Mouse (Mus musculus) heart, postnatal 0 days (tissue): Measurements from ENCODE around the gene Adcyap1r1. TPM values are rescaled to one million over a fixed set of nuclear protein-coding genes. Genes with fewer than 3 reads are reported as not detected.

Source experiments
- ATAC-seq: fragments of 200-750 bp; cut with Nextera tagmentation; 2 replicates; pipeline ENCODE4 v1.8.0; 2017; ENCODE audit warnings: low read depth, moderate number of reproducible peaks, moderate library complexity; ENCODE audit not compliant: insufficient read depth
- DNase-seq: peaks from one replicate; pipeline ENCODE4 v3.0.0-alpha.2; 2016; ENCODE audit warnings: low spot score
- H3K27ac ChIP-seq: fragments of 300-500 bp; sonication (generic); 2 replicates; pipeline ENCODE4 v1.5.1; 2014; ENCODE audit warnings: low read depth, mild to moderate bottlenecking
- H3K27me3 ChIP-seq: fragments of 300-500 bp; sonication (generic); 2 replicates; pipeline ENCODE4 v1.6.1; 2014; ENCODE audit warnings: low read length, mixed read lengths; ENCODE audit not compliant: control insufficient read depth, insufficient read depth
- H3K36me3 ChIP-seq: fragments of 300-500 bp; sonication (generic); replicated peaks from 2 replicates; pipeline ENCODE4 v1.6.1; 2014; ENCODE audit warnings: low read length, mixed read lengths; ENCODE audit not compliant: control insufficient read depth, insufficient read depth
- H3K4me1 ChIP-seq: fragments of 300-500 bp; sonication (generic); 2 replicates; pipeline ENCODE4 v1.6.1; 2014; ENCODE audit warnings: antibody characterized with exemption; ENCODE audit not compliant: control insufficient read depth, insufficient read depth
- H3K4me2 ChIP-seq: fragments of 300-500 bp; sonication (generic); 2 replicates; pipeline ENCODE4 v1.6.1; 2014; ENCODE audit warnings: low read depth, mild to moderate bottlenecking, low read length, moderate library complexity
- H3K4me3 ChIP-seq: fragments of 300-500 bp; sonication (generic); 2 replicates; pipeline ENCODE4 v1.5.1; 2014; ENCODE audit warnings: low read depth, low read length
- H3K9ac ChIP-seq: fragments of 300-500 bp; sonication (generic); replicated peaks from 2 replicates; pipeline ENCODE4 v1.6.1; 2014; ENCODE audit warnings: low read depth, low read length, mixed read lengths
- H3K9me3 ChIP-seq: fragments of 300-500 bp; sonication (generic); replicated peaks from 2 replicates; pipeline ENCODE4 v1.6.1; 2016; ENCODE audit warnings: low read length; ENCODE audit not compliant: control insufficient read depth
- CTCF ChIP-seq: IDR thresholded peaks from 2 replicates; pipeline ENCODE4 v1.5.1; 2016; ENCODE audit warnings: antibody characterized with exemption, control low read depth, low read depth
- EP300 ChIP-seq: IDR thresholded peaks from 2 replicates; pipeline ENCODE4 v1.6.1; 2016; ENCODE audit warnings: antibody characterized with exemption, low read depth
- WGBS: fragments of 180-500 bp; shearing (Covaris S2); extraction: QIAGEN DNeasy Blood & Tissue Kit; methylation state at CpG from one replicate; pipeline ENCODE4 v1.1.7; 2014; 5-methylcytosine and 5-hydroxymethylcytosine counted together
- polyA plus RNA-seq: library from polyadenylated mRNA; unstranded; fragments of >200 nt; fragmentation: Nextera tagmentation; extraction: Ambion mirVana; gene quantifications from 2 replicates; pipeline ENCODE4 v1.2.1, GENCODE M21; 2015
- total RNA-seq: library from RNA; depleted of rRNA; stranded (reverse); fragments of >200 nt; gene quantifications from 2 replicates; pipeline ENCODE4 v1.2.3, GENCODE M21; 2014; ENCODE audit warnings: low replicate concordance; rRNA removed

Gene Adcyap1r1
- 3.9 and 4.2 TPM in 2 replicates for total RNA-seq
- 1.1 and 1.4 TPM in 2 replicates for polyA plus RNA-seq

GRCm38 (mm10) chr6:55451771-55452371, at the start of gene Adcyap1r1:
Adcyap1r1 (plus strand) TSS chr6:55451978.
- ATAC-seq (peak; percentile 37; the same call in 1 of the 2 replicates), DNase-seq (no peak)
- no peaks in the 10 kb centered on the region for H3K9me3 ChIP-seq
- TF ChIP-seq CTCF (no peak), EP300 (no peak)
- WGBS: under 1% methylated on average over 52 of the region's 58 CpGs
- H3K4me2 ChIP-seq: peak within 1 kb of the TSS; percentile 80
- peak within 1 kb of the TSS; percentile 53 for H3K4me3 ChIP-seq
- no peak within 1 kb of the TSS for H3K27ac ChIP-seq
- H3K27me3 ChIP-seq: peaks cover 69% of the 10 kb centered on the region
- no peak within 1 kb of the TSS; the same call in 1 of the 2 replicates for H3K9ac ChIP-seq
- peaks cover 9% of the 10 kb centered on the region; the same call in 1 of the 2 replicates for H3K4me1 ChIP-seq
- H3K36me3 ChIP-seq: no peaks in the 10 kb centered on the region

- WGBS: 62% methylated on average over 9 of the region's 9 CpGs
- no peak overlapping the region for H3K27ac ChIP-seq
- no peak overlapping the region for H3K4me3 ChIP-seq
- no peak overlapping the region for H3K4me2 ChIP-seq
- peaks cover 15% of the 10 kb centered on the region; the same call in 1 of the 2 replicates for H3K27me3 ChIP-seq
- ATAC-seq (no peak), DNase-seq (no peak)
- no peak for TF ChIP-seq EP300
- TF ChIP-seq CTCF: no peak
- H3K9ac ChIP-seq: no peak overlapping the region
- H3K36me3 ChIP-seq: no peaks in the 10 kb centered on the region
- H3K9me3 ChIP-seq: no peaks in the 10 kb centered on the region
- H3K4me1 ChIP-seq: no peaks in the 10 kb centered on the region
Observed at GRCm38 (mm10) chr6:55402041-55402776, 49.6 kb upstream of the Adcyap1r1 start.

- Histone ChIP-seq H3K9ac (no peak overlapping the region), H3K36me3 (no peaks in the 10 kb centered on the region), H3K4me1 (no peaks in the 10 kb centered on the region), H3K27ac (no peak overlapping the region), H3K9me3 (no peaks in the 10 kb centered on the region), H3K4me2 (no peak overlapping the region), H3K4me3 (no peak overlapping the region), H3K27me3 (0 out of 2 replicates have a peak, but pooled peaks cover 7% of the 10 kb centered on the region)
- 0 out of 2 replicates have a peak, but pooled peaks have one; percentile 10 for ATAC-seq
- DNase-seq: no peak
- WGBS: 47% methylated on average over 9 of the region's 9 CpGs
- TF ChIP-seq EP300 (no peak), CTCF (no peak)
Observed at GRCm38 (mm10) chr6:55403411-55404309, 48.1 kb upstream of the Adcyap1r1 start.

- no peak overlapping the region for H3K4me2 ChIP-seq
- H3K27ac ChIP-seq: no peak overlapping the region
- 72% methylated on average over 5 of the region's 5 CpGs for WGBS
- no peaks in the 10 kb centered on the region for H3K27me3 ChIP-seq
- no peak for TF ChIP-seq CTCF
- no peak for TF ChIP-seq EP300
- ATAC-seq (no peak), DNase-seq (no peak)
- no peaks in the 10 kb centered on the region for H3K4me1 ChIP-seq
- H3K4me3 ChIP-seq: no peak overlapping the region
- no peak overlapping the region for H3K9ac ChIP-seq
- H3K9me3 ChIP-seq: no peaks in the 10 kb centered on the region
- H3K36me3 ChIP-seq: no peaks in the 10 kb centered on the region
Observed at GRCm38 (mm10) chr6:55404421-55404990, 47.3 kb upstream of the Adcyap1r1 start.

GRCm38 (mm10) chr6:55407345-55407744, 44.4 kb upstream of the Adcyap1r1 start:
- H3K27me3 ChIP-seq: no peaks in the 10 kb centered on the region
- ATAC-seq: no peak
- no peak overlapping the region for H3K27ac ChIP-seq
- no peak for DNase-seq
- H3K36me3 ChIP-seq: no peaks in the 10 kb centered on the region
- no peak overlapping the region for H3K9ac ChIP-seq
- 55% methylated on average over 4 of the region's 4 CpGs for WGBS
- no peak overlapping the region for H3K4me2 ChIP-seq
- 0 out of 2 replicates have a peak, but pooled peaks cover 3% of the 10 kb centered on the region for H3K4me1 ChIP-seq
- H3K4me3 ChIP-seq: no peak overlapping the region
- H3K9me3 ChIP-seq: no peaks in the 10 kb centered on the region
- TF ChIP-seq EP300 (no peak), CTCF (no peak)
